Mouse (Mus musculus) brown adipose tissue, adult 24 weeks (tissue): ENCODE measurements around the gene Fads2. TPM values are rescaled to one million over a fixed set of nuclear protein-coding genes. Genes with fewer than 3 reads are reported as not detected.

Experiments used
- polyA plus RNA-seq: library from polyadenylated mRNA; stranded (reverse); fragments of >200 nt; gene quantifications from 2 replicates; pipeline ENCODE4 v1.2.4, GENCODE M21; 2012; ENCODE audit not compliant: missing spikeins, insufficient read depth, insufficient read length

Gene Fads2
- polyA plus RNA-seq, 1 experiment = 9.6 TPM

Other genes starting within 250 kb of the Fads2 start
- gene Incenp, start 202.2 kb downstream of the Fads2 start, polyA plus RNA-seq = 2.5 and 7.4 TPM in 2 replicates
- gene Fth1, start 121.1 kb downstream of the Fads2 start, polyA plus RNA-seq = 4,010 and 5,287 TPM in 2 replicates
- gene Best1, start 100.1 kb downstream of the Fads2 start, polyA plus RNA-seq = not detected in 2 replicates
- gene Rab3il1, start 100.1 kb downstream of the Fads2 start, polyA plus RNA-seq = 4.8 and 7.5 TPM in 2 replicates
- gene Fads3, start 60.2 kb downstream of the Fads2 start, polyA plus RNA-seq = 31.1 and 34.2 TPM in 2 replicates
- gene Fads1, start 81.1 kb upstream of the Fads2 start, polyA plus RNA-seq = 11.0 and 13.5 TPM in 2 replicates
- 175 and 198 TPM in 2 replicates for gene Tmem258, start 102.3 kb upstream of the Fads2 start, polyA plus RNA-seq
- 1.4 and 2.1 TPM in 2 replicates for gene Fen1, start 102.4 kb upstream of the Fads2 start, polyA plus RNA-seq
- gene Myrf, start 139.0 kb upstream of the Fads2 start, polyA plus RNA-seq = 0.44 and 0.50 TPM in 2 replicates
- 11.9 and 14.2 TPM in 2 replicates for gene Dagla, start 203.1 kb upstream of the Fads2 start, polyA plus RNA-seq